Mouse (Mus musculus) heart, postnatal 4 days (tissue): ENCODE data around the gene Gm27021. TPM values are rescaled to one million over a fixed set of nuclear protein-coding genes. Genes with fewer than 3 reads are reported as not detected.

Source experiments
- DNase-seq: peaks from one replicate; pipeline ENCODE4 v3.0.0; 2021
- total RNA-seq, 2 experiments: library from RNA; stranded (reverse); gene quantifications; 2 replicates each; pipeline ENCODE4 v1.2.3; 2021

The Gm27021 gene
- total RNA-seq, 2 experiments from 2014 or later, result not detected

- no peak for DNase-seq
These were observed 102.6 kb downstream of the Gm27021 start for GRCm38 (mm10) chr8:120565151-120565711.

- peak; percentile 95 for DNase-seq
These were observed 103.7 kb downstream of the Gm27021 start for GRCm38 (mm10) chr8:120563851-120564837.

- no peak for DNase-seq
These were observed 104.5 kb downstream of the Gm27021 start for GRCm38 (mm10) chr8:120563348-120563724.

GRCm38 (mm10) chr8:120562680-120563347, 105.1 kb downstream of the Gm27021 start:
- no peak for DNase-seq

- peak; percentile 73 for DNase-seq
These were observed 106.1 kb downstream of the Gm27021 start for GRCm38 (mm10) chr8:120561539-120562435.

GRCm38 (mm10) chr8:120560535-120560934, 107.3 kb downstream of the Gm27021 start:
- DNase-seq, result no peak

GRCm38 (mm10) chr8:120559654-120560053, 108.2 kb downstream of the Gm27021 start:
- DNase-seq, result no peak

Other genes with a start within 250 kb of the Gm27021 start
- 10 to 100 TPM; 42.0 to 43.2 TPM for gene Gins2, start 78.8 kb downstream of the Gm27021 start, total RNA-seq
- gene 1190005I06Rik, start 20.4 kb downstream of the Gm27021 start, total RNA-seq, result 1 to 10 TPM; 7.5 to 9.3 TPM
- 1,000 to 10,000 TPM; 2,981 to 3,274 TPM for gene Cox4i1, start 143 bp upstream of the Gm27021 start, total RNA-seq
- gene Emc8, start 494 bp upstream of the Gm27021 start, total RNA-seq, result 10 to 100 TPM; 78.7 to 82.4 TPM
- 1 to 10 TPM; 8.4 to 9.7 TPM for gene Irf8, start 68.3 kb upstream of the Gm27021 start, total RNA-seq